Mouse (Mus musculus): Measurements from ENCODE around the gene Cpne5.

GRCm38 (mm10) chr17:29263840-29264633, 26.1 kb upstream of the Cpne5 start, which contains the start of gene Ppil1:
- no peak for TF ChIP-seq CTCF (IDR thresholded peaks at IDR 0.05; ENCODE audit: control insufficient read depth, insufficient read depth, insufficient read length)
- TF ChIP-seq MYOG (IDR thresholded peaks at IDR 0.05; ENCODE audit: control insufficient read depth, extremely low read depth, insufficient read length), result no peak
- no peak for TF ChIP-seq CEBPB (IDR thresholded peaks at IDR 0.05; ENCODE audit: low read depth)
- TF ChIP-seq MYOD1 (IDR thresholded peaks at IDR 0.05; ENCODE audit: control insufficient read depth, insufficient read length, low read depth), result no peak
- no peak for TF ChIP-seq USF1 (IDR thresholded peaks at IDR 0.05; ENCODE audit: low read depth)

Measured in C2C12 (cell line).